Mouse (Mus musculus): ENCODE data around the gene Gal3st2b. TPM values are rescaled to one million over a fixed set of nuclear protein-coding genes. Genes with fewer than 3 reads are reported as not detected.
"Not testable (repeated sequence)": the region's sequence is repeated elsewhere in the genome, so short reads cannot be mapped to it uniquely, and the experiment has no call there.

The Gal3st2b gene
- polyA plus RNA-seq, 1 experiment = 140 TPM

- not testable (repeated sequence) for H3K36me3 ChIP-seq (ENCODE audit: control insufficient read depth, insufficient read depth, low read length); H3K27ac ChIP-seq (ENCODE audit: insufficient read depth, low read depth, low read length); H3K4me3 ChIP-seq (ENCODE audit: low read depth, low read length); H3K27me3 ChIP-seq (ENCODE audit: control insufficient read depth, insufficient read depth, low read length); H3K4me1 ChIP-seq (ENCODE audit: control insufficient read depth, insufficient read depth, insufficient read length, low read length)
- WGBS = 87% methylated on average over 3 of the region's 3 CpGs
Measured at GRCm38 (mm10) chr1:93919321-93919720, 1.2 kb downstream of the Gal3st2b start.

- not testable (repeated sequence) for H3K27ac ChIP-seq (ENCODE audit: insufficient read depth, low read depth, low read length); H3K36me3 ChIP-seq (ENCODE audit: control insufficient read depth, insufficient read depth, low read length); H3K4me3 ChIP-seq (ENCODE audit: low read depth, low read length); H3K4me1 ChIP-seq (ENCODE audit: control insufficient read depth, insufficient read depth, insufficient read length, low read length); H3K27me3 ChIP-seq (ENCODE audit: control insufficient read depth, insufficient read depth, low read length)
- WGBS = 90% methylated on average over 3 of the region's 3 CpGs
Measured at GRCm38 (mm10) chr1:93922609-93923008, 4.5 kb downstream of the Gal3st2b start.

GRCm38 (mm10) chr1:93923098-93923497 is 5.0 kb downstream of the Gal3st2b start:
- WGBS = 44% methylated on average over 2 of the region's 2 CpGs
- not testable (repeated sequence) for H3K27ac ChIP-seq (ENCODE audit: insufficient read depth, low read depth, low read length)

GRCm38 (mm10) chr1:93935378-93935777 is 17.3 kb downstream of the Gal3st2b start:
- not testable (repeated sequence) for H3K27me3 ChIP-seq (ENCODE audit: control insufficient read depth, insufficient read depth, low read length); H3K27ac ChIP-seq (ENCODE audit: insufficient read depth, low read depth, low read length); H3K4me3 ChIP-seq (ENCODE audit: low read depth, low read length); H3K4me1 ChIP-seq (ENCODE audit: control insufficient read depth, insufficient read depth, insufficient read length, low read length); H3K36me3 ChIP-seq (ENCODE audit: control insufficient read depth, insufficient read depth, low read length)
- WGBS = 85% methylated on average over 1 of the region's 1 CpGs

More at GRCm38 (mm10) chr1:93923098-93923497, 5.0 kb downstream of the Gal3st2b start:
- H3K36me3 ChIP-seq (ENCODE audit: control insufficient read depth, insufficient read depth, low read length); H3K4me3 ChIP-seq (ENCODE audit: low read depth, low read length); H3K4me1 ChIP-seq (ENCODE audit: control insufficient read depth, insufficient read depth, insufficient read length, low read length); H3K27me3 ChIP-seq (ENCODE audit: control insufficient read depth, insufficient read depth, low read length): not testable (repeated sequence)

GRCm38 (mm10) chr1:93937807-93938206 is 19.7 kb downstream of the Gal3st2b start:
- not testable (repeated sequence) for H3K4me1 ChIP-seq (ENCODE audit: control insufficient read depth, insufficient read depth, insufficient read length, low read length); H3K27me3 ChIP-seq (ENCODE audit: control insufficient read depth, insufficient read depth, low read length); H3K27ac ChIP-seq (ENCODE audit: insufficient read depth, low read depth, low read length); H3K4me3 ChIP-seq (ENCODE audit: low read depth, low read length); H3K36me3 ChIP-seq (ENCODE audit: control insufficient read depth, insufficient read depth, low read length)
- WGBS = 29% methylated on average over 1 of the region's 1 CpGs

- not testable (repeated sequence) for H3K4me1 ChIP-seq (ENCODE audit: control insufficient read depth, insufficient read depth, insufficient read length, low read length); H3K27ac ChIP-seq (ENCODE audit: insufficient read depth, low read depth, low read length); H3K36me3 ChIP-seq (ENCODE audit: control insufficient read depth, insufficient read depth, low read length); H3K4me3 ChIP-seq (ENCODE audit: low read depth, low read length); H3K27me3 ChIP-seq (ENCODE audit: control insufficient read depth, insufficient read depth, low read length)
- WGBS = 30% methylated on average over 7 of the region's 7 CpGs
Measured at GRCm38 (mm10) chr1:93938415-93938814, 20.3 kb downstream of the Gal3st2b start.

- no CpG with 5 or more reads among the region's 11 CpGs for WGBS
- H3K4me3 ChIP-seq (ENCODE audit: low read depth, low read length); H3K27me3 ChIP-seq (ENCODE audit: control insufficient read depth, insufficient read depth, low read length); H3K36me3 ChIP-seq (ENCODE audit: control insufficient read depth, insufficient read depth, low read length); H3K4me1 ChIP-seq (ENCODE audit: control insufficient read depth, insufficient read depth, insufficient read length, low read length); H3K27ac ChIP-seq (ENCODE audit: insufficient read depth, low read depth, low read length): not testable (repeated sequence)
Measured at GRCm38 (mm10) chr1:93949087-93949486, 31.0 kb downstream of the Gal3st2b start.

GRCm38 (mm10) chr1:93966489-93966888 is 48.4 kb downstream of the Gal3st2b start:
- no CpG with 5 or more reads among the region's 1 CpGs for WGBS
- not testable (repeated sequence) for H3K4me3 ChIP-seq (ENCODE audit: low read depth, low read length); H3K36me3 ChIP-seq (ENCODE audit: control insufficient read depth, insufficient read depth, low read length); H3K27me3 ChIP-seq (ENCODE audit: control insufficient read depth, insufficient read depth, low read length); H3K27ac ChIP-seq (ENCODE audit: insufficient read depth, low read depth, low read length); H3K4me1 ChIP-seq (ENCODE audit: control insufficient read depth, insufficient read depth, insufficient read length, low read length)

- H3K27me3 ChIP-seq (ENCODE audit: control insufficient read depth, insufficient read depth, low read length); H3K4me3 ChIP-seq (ENCODE audit: low read depth, low read length); H3K27ac ChIP-seq (ENCODE audit: insufficient read depth, low read depth, low read length); H3K36me3 ChIP-seq (ENCODE audit: control insufficient read depth, insufficient read depth, low read length); H3K4me1 ChIP-seq (ENCODE audit: control insufficient read depth, insufficient read depth, insufficient read length, low read length): not testable (repeated sequence)
- WGBS = 44% methylated on average over 5 of the region's 5 CpGs
Measured at GRCm38 (mm10) chr1:93970380-93970779, 52.3 kb downstream of the Gal3st2b start.

- WGBS = no CpG with 5 or more reads among the region's 4 CpGs
- not testable (repeated sequence) for H3K27me3 ChIP-seq (ENCODE audit: control insufficient read depth, insufficient read depth, low read length); H3K27ac ChIP-seq (ENCODE audit: insufficient read depth, low read depth, low read length); H3K4me3 ChIP-seq (ENCODE audit: low read depth, low read length); H3K4me1 ChIP-seq (ENCODE audit: control insufficient read depth, insufficient read depth, insufficient read length, low read length); H3K36me3 ChIP-seq (ENCODE audit: control insufficient read depth, insufficient read depth, low read length)
Measured at GRCm38 (mm10) chr1:93970797-93971196, 52.7 kb downstream of the Gal3st2b start.

- 68% methylated on average over 2 of the region's 4 CpGs for WGBS
- not testable (repeated sequence) for H3K36me3 ChIP-seq (ENCODE audit: control insufficient read depth, insufficient read depth, low read length); H3K4me1 ChIP-seq (ENCODE audit: control insufficient read depth, insufficient read depth, insufficient read length, low read length)
Measured at GRCm38 (mm10) chr1:93975764-93976163, 57.7 kb downstream of the Gal3st2b start.

GRCm38 (mm10) chr1:93978287-93978686 is 60.2 kb downstream of the Gal3st2b start:
- not testable (repeated sequence) for H3K4me3 ChIP-seq (ENCODE audit: low read depth, low read length); H3K36me3 ChIP-seq (ENCODE audit: control insufficient read depth, insufficient read depth, low read length); H3K4me1 ChIP-seq (ENCODE audit: control insufficient read depth, insufficient read depth, insufficient read length, low read length); H3K27ac ChIP-seq (ENCODE audit: insufficient read depth, low read depth, low read length); H3K27me3 ChIP-seq (ENCODE audit: control insufficient read depth, insufficient read depth, low read length)
- WGBS = no CpG with 5 or more reads among the region's 7 CpGs

More at GRCm38 (mm10) chr1:93975764-93976163, 57.7 kb downstream of the Gal3st2b start:
- H3K27ac ChIP-seq (ENCODE audit: insufficient read depth, low read depth, low read length); H3K27me3 ChIP-seq (ENCODE audit: control insufficient read depth, insufficient read depth, low read length); H3K4me3 ChIP-seq (ENCODE audit: low read depth, low read length): not testable (repeated sequence)
